Mouse (Mus musculus): ENCODE results near the gene Olfr432.

DNA sequence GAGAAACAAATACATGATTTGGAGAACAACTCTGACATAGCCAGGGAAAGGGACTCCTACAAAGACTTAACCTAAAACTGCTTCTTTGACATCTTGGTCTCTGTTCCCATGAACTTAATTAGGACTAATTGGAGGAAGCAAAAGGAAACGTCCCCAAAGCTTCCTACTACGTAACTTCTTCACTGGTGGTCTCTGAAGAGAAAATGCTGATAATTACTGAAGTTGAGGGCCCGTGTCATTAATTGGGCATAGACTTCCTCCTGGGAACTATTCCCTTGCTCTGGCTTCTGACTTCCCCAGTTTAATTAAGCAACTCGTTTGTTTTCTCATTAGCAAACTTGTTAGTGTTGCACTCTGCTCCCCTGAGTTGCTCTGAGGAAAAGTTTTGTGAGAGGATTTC, 13.2 kb upstream of the Olfr432 start:
- TF ChIP-seq CTCF (IDR thresholded peaks at IDR 0.05; ENCODE audit: borderline replicate concordance, insufficient read depth, low read depth, low read length) (no peak), POLR2A (IDR thresholded peaks at IDR 0.05; ENCODE audit: borderline replicate concordance, insufficient read depth, low read length) (no peak)

All from cerebellum, adult 2 months (tissue).